ENCODE assay signal across 12 mouse cellular contexts in the genomic region with DNA sequence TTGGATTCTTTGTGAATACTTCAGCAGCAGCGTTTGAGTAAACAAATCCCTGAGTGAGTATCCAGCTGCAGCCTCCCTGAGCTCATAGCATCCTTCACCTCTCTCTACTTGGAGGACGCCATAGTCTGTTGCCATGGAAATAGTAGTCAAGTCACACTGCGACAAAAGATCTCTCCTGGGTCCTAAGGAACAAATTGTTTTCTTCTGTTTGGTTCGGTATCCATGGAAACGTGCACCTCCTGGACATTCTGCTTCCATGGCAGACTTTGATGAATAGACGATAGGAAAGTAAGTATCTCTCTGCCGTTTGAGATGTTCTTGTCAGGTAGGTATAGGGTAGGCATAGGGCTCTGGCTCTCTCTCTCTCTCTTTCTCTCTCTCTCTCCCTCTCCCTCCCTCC.
DNase-seq lines count a peak whose midpoint lies in the region; ATAC-seq and TF ChIP-seq lines count a peak whose summit lies in the region.
"Had no signal": no experiment of that assay in that cellular context is flagged by ENCODE, and none has a peak within 500 bp of the region (broad histone marks: within the 10 kb centered on the region; RNA-seq: fewer than 3 reads in every experiment).

No protein-coding gene starts in this region.

- H3K4me1 ChIP-seq in heart, postnatal 0 days (ENCODE audit: control insufficient read depth, insufficient read depth) = no peaks in the 10 kb centered on the region
- peaks cover 53% of the 10 kb centered on the region for H3K4me1 ChIP-seq in midbrain, embryonic 15.5 days

- DNase-seq in heart, postnatal 0 days (ENCODE audit: low spot score) = peak; percentile 35
- DNase-seq in heart, postnatal 36 days = no peak
- DNase-seq in brain, adult 2 months (ENCODE audit: low read depth, low spot score) = peak; percentile 87
- DNase-seq in forelimb bud, embryonic 11.5 days (ENCODE audit: low read depth, low spot score) = peak; percentile 63
- no peak for DNase-seq in urinary bladder, postnatal 25 days (ENCODE audit: low spot score)
- DNase-seq in adrenal gland, postnatal 4 days (ENCODE audit: low spot score in 2 of 2) = no peak
- DNase-seq in heart, postnatal 25 days (ENCODE audit: low spot score) = no peak

- WGBS in heart, postnatal 0 days = 47% methylated on average over 7 of the region's 7 CpGs
- 12% methylated on average over 7 of the region's 7 CpGs for WGBS in midbrain, embryonic 15.5 days

- intact Hi-C loops in heart, postnatal 36 days (cut with DNase I) = loop anchor here (10.0 kb wide), 1 partner anchor 363 kb away; no protein-coding TSS in a partner anchor
- intact Hi-C loops in heart, postnatal 25 days (cut with DNase I) = no loop called here

- no peaks in the 10 kb centered on the region for H3K9me3 ChIP-seq in heart, postnatal 0 days (replicated peaks; ENCODE audit: control insufficient read depth, low read length)
- no peaks in the 10 kb centered on the region for H3K9me3 ChIP-seq in midbrain, embryonic 15.5 days
- H3K9me3 ChIP-seq: embryonic facial prominence, embryonic 13.5 days; heart, embryonic 15.5 days; limb, embryonic 15.5 days had no signal

- no peaks in the 10 kb centered on the region for H3K36me3 ChIP-seq in heart, postnatal 0 days (replicated peaks; ENCODE audit: control insufficient read depth, insufficient read depth, low read length)
- H3K36me3 ChIP-seq in midbrain, embryonic 15.5 days (replicated peaks) = no peaks in the 10 kb centered on the region
- H3K36me3 ChIP-seq: embryonic facial prominence, embryonic 13.5 days; heart, embryonic 15.5 days; limb, embryonic 15.5 days had no signal

- H3K9ac ChIP-seq in heart, postnatal 0 days (replicated peaks; ENCODE audit: low read depth, low read length) = no peak overlapping the region
- H3K9ac ChIP-seq in midbrain, embryonic 15.5 days = no peak overlapping the region
- H3K9ac ChIP-seq: embryonic facial prominence, embryonic 13.5 days; heart, embryonic 15.5 days; limb, embryonic 15.5 days had no signal

- H3K4me3 ChIP-seq in heart, postnatal 0 days (ENCODE audit: low read depth, low read length) = no peak overlapping the region
- no peak overlapping the region for H3K4me3 ChIP-seq in midbrain, embryonic 15.5 days
- H3K4me3 ChIP-seq: embryonic facial prominence, embryonic 13.5 days; heart, embryonic 15.5 days; limb, embryonic 15.5 days had no signal

- H3K4me2 ChIP-seq in heart, postnatal 0 days (ENCODE audit: low read depth, low read length) = no peak overlapping the region
- H3K4me2 ChIP-seq in midbrain, embryonic 15.5 days = peak overlapping the region; percentile 32
- H3K4me2 ChIP-seq: embryonic facial prominence, embryonic 13.5 days; heart, embryonic 15.5 days; limb, embryonic 15.5 days had no signal

- H3K27ac ChIP-seq in heart, postnatal 0 days (ENCODE audit: low read depth) = no peak overlapping the region
- H3K27ac ChIP-seq in midbrain, embryonic 15.5 days = peak overlapping the region; percentile 57
- H3K27ac ChIP-seq: heart, embryonic 15.5 days had no signal

- no peak for ATAC-seq in heart, postnatal 0 days (ENCODE audit: insufficient read depth, low read depth)
- peak; percentile 78 for ATAC-seq in midbrain, embryonic 15.5 days (replicated peaks)
- ATAC-seq: activated CD4-positive, CD25-positive, alpha-beta regulatory T cell, adult 4 months had no signal

- no peak for TF ChIP-seq CTCF in heart, postnatal 0 days (IDR thresholded peaks at IDR 0.05; ENCODE audit: low read depth)

- TF ChIP-seq EP300 in heart, postnatal 0 days (IDR thresholded peaks at IDR 0.05; ENCODE audit: low read depth) = no peak

- H3K27me3 ChIP-seq in heart, postnatal 0 days (ENCODE audit: control insufficient read depth, insufficient read depth, low read length) = 0 out of 2 replicates have a peak, but pooled peaks cover 8% of the 10 kb centered on the region
- no peaks in the 10 kb centered on the region for H3K27me3 ChIP-seq in midbrain, embryonic 15.5 days (replicated peaks)
- H3K27me3 ChIP-seq: embryonic facial prominence, embryonic 13.5 days; limb, embryonic 15.5 days had no signal

Comparison
In these comparisons a context has a peak if more than half of its experiments do, and no peak if none do; other contexts are left out.
1. DNase-seq: peak in heart, postnatal 0 days (single experiment), brain, adult 2 months (single experiment) and forelimb bud, embryonic 11.5 days (single experiment); none in heart, postnatal 36 days (0 of 2), urinary bladder, postnatal 25 days (single experiment), adrenal gland, postnatal 4 days (0 of 2) and heart, postnatal 25 days (single experiment).